In genomic region chr16:93682689-93683507, GRCm38 (mm10) we compare ENCODE assay signal across 7 mouse cellular contexts. TPM values are rescaled to one million over a fixed set of nuclear protein-coding genes. Genes with fewer than 3 reads are reported as not detected.
DNase-seq lines count a peak whose midpoint lies in the region; ATAC-seq and TF ChIP-seq lines count a peak whose summit lies in the region.

Gene Cbr3 (plus strand): TSS chr16:93683215.

- no peak for TF ChIP-seq EP300 in heart, adult 2 months (IDR thresholded peaks at IDR 0.05; ENCODE audit: insufficient read depth, low read depth, low read length)

- no peaks in the 10 kb centered on the region for H3K79me2 ChIP-seq in heart, adult 2 months (replicated peaks; ENCODE audit: control insufficient read depth, insufficient read depth, low read length)

- peak within 1 kb of the TSS; percentile 49 for H3K4me3 ChIP-seq in embryonic facial prominence, embryonic 14.5 days (ENCODE audit: low read depth, low read length)
- peak within 1 kb of the TSS; percentile 68 for H3K4me3 ChIP-seq in heart, adult 2 months
- peak within 1 kb of the TSS; percentile 75 for H3K4me3 ChIP-seq in kidney, adult 2 months (ENCODE audit: insufficient read depth, low read depth, low read length)
- H3K4me3 ChIP-seq in limb, embryonic 13.5 days: peak within 1 kb of the TSS; percentile 55
- peak within 1 kb of the TSS; percentile 37 for H3K4me3 ChIP-seq in midbrain, embryonic 14.5 days (replicated peaks; ENCODE audit: low read depth, low read length)
- H3K4me3 ChIP-seq in spleen, adult 2 months (ENCODE audit: extremely low read depth, insufficient read depth, insufficient read length): peak within 1 kb of the TSS; percentile 50

- H3K36me3 ChIP-seq in embryonic facial prominence, embryonic 14.5 days (ENCODE audit: control insufficient read depth, insufficient read depth, low read length): no peaks in the 10 kb centered on the region
- H3K36me3 ChIP-seq in heart, adult 2 months (ENCODE audit: control insufficient read depth, insufficient read depth, low read length): no peaks in the 10 kb centered on the region
- H3K36me3 ChIP-seq in kidney, adult 2 months (ENCODE audit: control insufficient read depth, insufficient read depth, low read length): no peaks in the 10 kb centered on the region
- no peaks in the 10 kb centered on the region for H3K36me3 ChIP-seq in limb, embryonic 13.5 days
- H3K36me3 ChIP-seq in midbrain, embryonic 14.5 days (ENCODE audit: control insufficient read depth, insufficient read depth, low read length): no peaks in the 10 kb centered on the region
- no peaks in the 10 kb centered on the region for H3K36me3 ChIP-seq in spleen, adult 2 months (ENCODE audit: control insufficient read depth, insufficient read depth, low read length)

- H3K27me3 ChIP-seq in embryonic facial prominence, embryonic 14.5 days (replicated peaks; ENCODE audit: control insufficient read depth, insufficient read depth, low read length): peaks cover 39% of the 10 kb centered on the region
- peaks cover 3% of the 10 kb centered on the region; the same call in 1 of the 2 replicates for H3K27me3 ChIP-seq in heart, adult 2 months (ENCODE audit: control insufficient read depth, insufficient read depth, low read length)
- H3K27me3 ChIP-seq in kidney, adult 2 months (replicated peaks; ENCODE audit: control insufficient read depth, insufficient read depth, low read length): no peaks in the 10 kb centered on the region
- H3K27me3 ChIP-seq in limb, embryonic 13.5 days: peaks cover 65% of the 10 kb centered on the region
- H3K27me3 ChIP-seq in midbrain, embryonic 14.5 days (ENCODE audit: control insufficient read depth, insufficient read depth, low read length): peaks cover 44% of the 10 kb centered on the region
- peaks cover 11% of the 10 kb centered on the region for H3K27me3 ChIP-seq in spleen, adult 2 months (ENCODE audit: control insufficient read depth, insufficient read depth, low read length)

- H3K27ac ChIP-seq in embryonic facial prominence, embryonic 14.5 days (replicated peaks; ENCODE audit: low read depth, low read length): no peak within 1 kb of the TSS
- peak within 1 kb of the TSS; percentile 58 for H3K27ac ChIP-seq in heart, adult 2 months
- no peak within 1 kb of the TSS for H3K27ac ChIP-seq in kidney, adult 2 months (ENCODE audit: insufficient read depth, low read depth, low read length)
- no peak within 1 kb of the TSS for H3K27ac ChIP-seq in limb, embryonic 13.5 days
- no peak within 1 kb of the TSS for H3K27ac ChIP-seq in midbrain, embryonic 14.5 days (replicated peaks; ENCODE audit: low read depth, low read length)
- no peak within 1 kb of the TSS for H3K27ac ChIP-seq in spleen, adult 2 months (ENCODE audit: insufficient read depth, low read length)

- H3K9ac ChIP-seq in embryonic facial prominence, embryonic 14.5 days (ENCODE audit: low read depth, low read length): peak within 1 kb of the TSS; percentile 57
- H3K9ac ChIP-seq in heart, adult 2 months (ENCODE audit: low read depth, low read length): peak within 1 kb of the TSS; percentile 69
- peak within 1 kb of the TSS; percentile 67 for H3K9ac ChIP-seq in limb, embryonic 13.5 days
- H3K9ac ChIP-seq in midbrain, embryonic 14.5 days (replicated peaks; ENCODE audit: low read length): peak within 1 kb of the TSS; percentile 46

- intact Hi-C loops in heart, adult 2 months (cut with DNase I): loop anchor here (1.0 to 10.0 kb wide), 3 partner anchors 28 to 232 kb away; partner anchors contain the start of gene Dop1b

- peak; percentile 86 for ATAC-seq in embryonic facial prominence, embryonic 14.5 days (ENCODE audit: low read depth)
- peak; percentile 85 for ATAC-seq in limb, embryonic 13.5 days (ENCODE audit: low FRiP score, low read depth)
- no peak; the same call in 1 of the 2 replicates for ATAC-seq in midbrain, embryonic 14.5 days (ENCODE audit: low FRiP score, low TSS enrichment)

- H3K9me3 ChIP-seq in embryonic facial prominence, embryonic 14.5 days (ENCODE audit: control insufficient read depth, low read length): no peaks in the 10 kb centered on the region
- H3K9me3 ChIP-seq in limb, embryonic 13.5 days: no peaks in the 10 kb centered on the region
- H3K9me3 ChIP-seq in midbrain, embryonic 14.5 days (ENCODE audit: control insufficient read depth, low read length): no peaks in the 10 kb centered on the region

- TF ChIP-seq POLR2A in heart, adult 2 months (IDR thresholded peaks at IDR 0.05; ENCODE audit: insufficient read depth, low read depth, low read length): peak; percentile 59
- TF ChIP-seq POLR2A in kidney, adult 2 months (IDR thresholded peaks at IDR 0.05; ENCODE audit: low read depth, low read length): no peak
- TF ChIP-seq POLR2A in spleen, adult 2 months (IDR thresholded peaks at IDR 0.05; ENCODE audit: low read depth, low read length): no peak; the same call in 1 of the 2 replicates

- H3K4me2 ChIP-seq in embryonic facial prominence, embryonic 14.5 days (ENCODE audit: low read depth, low read length): peak within 1 kb of the TSS; percentile 77
- peak within 1 kb of the TSS; percentile 95 for H3K4me2 ChIP-seq in limb, embryonic 13.5 days (replicated peaks)
- peak within 1 kb of the TSS; percentile 64 for H3K4me2 ChIP-seq in midbrain, embryonic 14.5 days (ENCODE audit: low read length)

- TF ChIP-seq CTCF in heart, adult 2 months (IDR thresholded peaks at IDR 0.05): peak; percentile 70
- TF ChIP-seq CTCF in kidney, adult 2 months (conservative IDR thresholded peaks at IDR 0.05; ENCODE audit: insufficient read depth, insufficient read length, low read depth, low read length): peak; percentile 67
- TF ChIP-seq CTCF in spleen, adult 2 months (IDR thresholded peaks at IDR 0.05; ENCODE audit: extremely low read depth, insufficient read depth, insufficient read length, insufficient replicate concordance): peak; percentile 77

- DNase-seq in adrenal gland, postnatal 25 days: peak; percentile 81
- peak; percentile 90 for DNase-seq in embryonic facial prominence, embryonic 14.5 days (ENCODE audit: low spot score)
- peak; percentile 81 to 82 for DNase-seq in heart, adult 2 months
- peak; percentile 78 for DNase-seq in kidney, adult 2 months
- peak; percentile 72 for DNase-seq in midbrain, embryonic 14.5 days
- DNase-seq in spleen, adult 2 months (ENCODE audit: low read depth in 1 of 2, low spot score in 2 of 2): peak; percentile 32 to 76

- WGBS in embryonic facial prominence, embryonic 14.5 days: under 1% methylated on average over 37 of the region's 63 CpGs
- under 1% methylated on average over 63 of the region's 63 CpGs for WGBS in heart, adult 2 months
- whole genome bisulfite sequencing in kidney, adult 2 months: under 1% methylated on average over 63 of the region's 63 CpGs
- WGBS in limb, embryonic 13.5 days: under 1% methylated on average over 63 of the region's 63 CpGs
- WGBS in midbrain, embryonic 14.5 days: under 1% methylated on average over 63 of the region's 63 CpGs
- WGBS in spleen, adult 2 months: 1% methylated on average over 63 of the region's 63 CpGs

- peaks cover 11% of the 10 kb centered on the region for H3K4me1 ChIP-seq in embryonic facial prominence, embryonic 14.5 days (ENCODE audit: control insufficient read depth, insufficient read depth, low read length)
- peaks cover 4% of the 10 kb centered on the region for H3K4me1 ChIP-seq in heart, adult 2 months (ENCODE audit: control insufficient read depth, insufficient read depth, low read length)
- H3K4me1 ChIP-seq in kidney, adult 2 months (ENCODE audit: control insufficient read depth, insufficient read depth, low read length): no peaks in the 10 kb centered on the region; the same call in 1 of the 2 replicates
- peaks cover 21% of the 10 kb centered on the region for H3K4me1 ChIP-seq in limb, embryonic 13.5 days
- peaks cover 4% of the 10 kb centered on the region; the same call in 1 of the 2 replicates for H3K4me1 ChIP-seq in midbrain, embryonic 14.5 days (ENCODE audit: control insufficient read depth, insufficient read depth, low read length)
- peaks cover 8% of the 10 kb centered on the region for H3K4me1 ChIP-seq in spleen, adult 2 months (ENCODE audit: control insufficient read depth, insufficient read depth, insufficient read length)

RNA-seq across cellular contexts. Expression of gene Cbr3, which starts in this region (rescaled TPM):
- 6.2 and 7.4 TPM in 2 replicates for total RNA-seq in adrenal gland, postnatal 25 days (2021)
- 11.7 and 15.9 TPM in 2 replicates for polyA plus RNA-seq in embryonic facial prominence, embryonic 14.5 days (2014; fragmentation: Nextera tagmentation; extraction: Ambion mirVana)
- 1 to 10 TPM; 1.9 to 2.3 TPM for total RNA-seq in heart, adult 2 months (2021)
- 2.8 and 4.1 TPM in 2 replicates for polyA plus RNA-seq in heart, adult 2 months (2012; rRNA removed)
- polyA plus RNA-seq in kidney, adult 2 months (2012; rRNA removed): 4.9 and 5.0 TPM in 2 replicates
- polyA plus RNA-seq in limb, embryonic 13.5 days (2015; fragmentation: Nextera tagmentation; extraction: Ambion mirVana): 2.4 and 3.2 TPM in 2 replicates
- 0.93 and 1.1 TPM in 2 replicates for polyA plus RNA-seq in midbrain, embryonic 14.5 days (2014; fragmentation: Nextera tagmentation; extraction: Ambion mirVana)
- 6.7 and 7.2 TPM in 2 replicates for polyA plus RNA-seq in spleen, adult 2 months (2012; rRNA removed)
